Mouse (Mus musculus) B cell, adult 67 days (primary cell): ENCODE data around the gene Gm20896. TPM values are rescaled to one million over a fixed set of nuclear protein-coding genes. Genes with fewer than 3 reads are reported as not detected.

ENCODE experiments used
- total RNA-seq, 2 experiments: library from RNA; stranded (reverse); gene quantifications; 4 replicates each; pipeline ENCODE4 v1.2.4; 2023

The Gm20896 gene
- not detected for total RNA-seq

GRCm38 (mm10) chrY:35921426-35921825 lies at the start of gene Gm20896:
Gene Gm20896, minus strand, starts transcription at chrY:35921526.

